Mouse (Mus musculus): ENCODE results near the gene Ttc29. TPM values are rescaled to one million over a fixed set of nuclear protein-coding genes. Genes with fewer than 3 reads are reported as not detected.
A peak's percentile ranks its signal among the peaks of the same experiment; 100 is the strongest.

Ttc29 gene
- polyA plus RNA-seq, 1 experiment from 2014 or later = not detected

DNA sequence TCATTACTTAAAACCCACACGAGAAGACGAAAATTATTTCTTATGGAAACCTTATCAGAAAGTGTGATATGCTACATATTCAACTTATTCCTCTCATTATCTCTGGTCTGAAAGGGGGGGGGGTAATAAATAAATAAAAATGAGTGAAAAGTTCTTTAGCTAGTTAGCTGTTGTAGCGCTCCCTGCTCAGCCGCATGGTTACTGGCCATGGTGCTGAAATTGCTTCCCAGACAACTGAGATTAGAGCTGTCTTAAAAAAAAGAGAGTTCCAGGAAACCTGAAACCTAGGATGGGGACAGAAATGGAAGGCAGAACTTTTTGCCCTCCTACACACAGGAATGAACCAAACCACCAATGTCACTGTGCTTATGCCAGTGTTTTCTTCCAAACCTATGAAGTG is 218.3 kb downstream of the Ttc29 start:
- Histone ChIP-seq H3K4me1 (peaks cover 30% of the 10 kb centered on the region), H3K9me3 (replicated peaks) (no peaks in the 10 kb centered on the region), H3K36me3 (no peaks in the 10 kb centered on the region), H3K27me3 (ENCODE audit: low read depth, poor library complexity, severe bottlenecking) (peaks cover 100% of the 10 kb centered on the region), H3K27ac (replicated peaks) (no peak overlapping the region), H3K4me3 (no peak overlapping the region)
- WGBS = 5% methylated on average over 4 of the region's 4 CpGs
- peak; percentile 62 for DNase-seq (ENCODE audit: low spot score)

GRCm38 (mm10) chr8:78432451-78432850 is 219.4 kb downstream of the Ttc29 start:
- Histone ChIP-seq H3K9me3 (replicated peaks) (no peaks in the 10 kb centered on the region), H3K36me3 (no peaks in the 10 kb centered on the region), H3K4me3 (no peak overlapping the region), H3K4me1 (peaks cover 31% of the 10 kb centered on the region), H3K27me3 (ENCODE audit: low read depth, poor library complexity, severe bottlenecking) (peaks cover 100% of the 10 kb centered on the region), H3K27ac (replicated peaks) (no peak overlapping the region)
- 13% methylated on average over 1 of the region's 1 CpGs for WGBS
- DNase-seq (ENCODE audit: low spot score) = no peak

DNA sequence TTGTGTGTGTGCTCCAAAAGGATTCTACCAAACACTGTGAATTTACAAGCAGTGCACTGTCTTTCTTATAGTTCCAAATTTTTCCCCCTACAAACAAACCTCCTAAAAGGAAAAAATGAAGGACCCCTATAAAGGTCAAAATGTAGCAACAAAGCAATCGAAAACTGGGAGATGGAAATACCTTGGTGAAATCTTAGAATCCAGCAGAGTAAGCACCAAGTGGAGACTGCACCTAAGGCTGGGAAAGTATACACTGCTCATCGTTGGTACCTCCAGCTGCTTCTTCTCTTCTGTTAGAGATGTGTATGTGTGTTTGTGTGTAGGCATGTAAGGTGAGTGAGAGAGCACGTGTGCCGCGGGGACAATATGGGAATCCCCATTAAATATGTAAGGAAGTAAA is 220.2 kb downstream of the Ttc29 start:
- Histone ChIP-seq H3K9me3 (replicated peaks) (no peaks in the 10 kb centered on the region), H3K36me3 (no peaks in the 10 kb centered on the region), H3K27me3 (ENCODE audit: low read depth, poor library complexity, severe bottlenecking) (peaks cover 100% of the 10 kb centered on the region), H3K4me3 (no peak overlapping the region), H3K27ac (replicated peaks) (no peak overlapping the region), H3K4me1 (peaks cover 37% of the 10 kb centered on the region)
- WGBS = 9% methylated on average over 5 of the region's 5 CpGs
- no peak for DNase-seq (ENCODE audit: low spot score)

DNA sequence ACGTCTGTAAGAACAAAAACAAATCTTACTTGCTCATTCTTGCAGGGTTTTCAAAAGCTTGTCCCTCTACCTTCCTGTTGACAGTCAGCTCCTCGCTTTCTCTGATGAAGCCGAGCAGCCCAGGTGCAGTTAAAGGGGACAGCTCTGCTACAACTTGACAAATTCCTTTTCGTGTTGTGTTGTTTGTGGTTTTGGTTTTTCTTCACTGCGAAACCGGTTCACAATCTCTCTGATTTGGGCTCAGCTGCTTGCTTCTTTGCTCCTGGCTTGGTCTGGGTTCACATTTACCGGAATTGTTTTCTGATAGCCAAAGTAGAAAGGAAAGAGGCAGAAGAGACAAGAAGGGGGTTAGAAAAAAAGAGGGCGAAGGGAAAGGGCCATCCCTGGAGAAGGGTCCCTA is 221.2 kb downstream of the Ttc29 start:
- no peaks in the 10 kb centered on the region for H3K9me3 ChIP-seq (replicated peaks)
- H3K4me1 ChIP-seq = peaks cover 38% of the 10 kb centered on the region
- WGBS = 3% methylated on average over 8 of the region's 8 CpGs
- H3K4me3 ChIP-seq = peak overlapping the region; percentile 53; the same call in 1 of the 2 replicates
- no peaks in the 10 kb centered on the region for H3K36me3 ChIP-seq
- no peak overlapping the region for H3K27ac ChIP-seq (replicated peaks)
- peak; percentile 17 for DNase-seq (ENCODE audit: low spot score)
- H3K27me3 ChIP-seq (ENCODE audit: low read depth, poor library complexity, severe bottlenecking) = peaks cover 100% of the 10 kb centered on the region

GRCm38 (mm10) chr8:78434823-78435623 is 221.9 kb downstream of the Ttc29 start:
- H3K27me3 ChIP-seq (ENCODE audit: low read depth, poor library complexity, severe bottlenecking) = peaks cover 100% of the 10 kb centered on the region
- H3K9me3 ChIP-seq (replicated peaks) = no peaks in the 10 kb centered on the region
- peak overlapping the region; percentile 53; the same call in 1 of the 2 replicates for H3K4me3 ChIP-seq
- under 1% methylated on average over 62 of the region's 62 CpGs for WGBS
- no peak overlapping the region for H3K27ac ChIP-seq (replicated peaks)
- H3K4me1 ChIP-seq = peaks cover 38% of the 10 kb centered on the region
- peak; percentile 56 for DNase-seq (ENCODE audit: low spot score)
- no peaks in the 10 kb centered on the region for H3K36me3 ChIP-seq

DNA sequence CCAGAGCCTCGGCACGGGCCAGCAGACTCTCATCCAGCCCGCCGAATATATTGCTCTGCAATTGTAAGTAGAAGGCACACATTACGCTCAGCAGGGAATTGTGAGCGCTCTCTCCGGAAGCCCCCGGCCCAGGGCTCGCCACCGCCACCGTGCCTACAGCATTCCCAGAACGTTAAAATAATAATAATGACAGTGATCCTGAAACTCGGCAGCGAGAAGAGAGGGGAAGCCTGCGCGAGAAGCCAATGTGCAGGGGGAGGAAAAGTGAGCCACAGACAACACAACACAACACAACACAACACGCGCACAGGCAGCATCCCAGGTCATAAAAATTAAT is 222.5 kb downstream of the Ttc29 start:
- under 1% methylated on average over 18 of the region's 18 CpGs for WGBS
- Histone ChIP-seq H3K36me3 (no peaks in the 10 kb centered on the region), H3K4me1 (peaks cover 38% of the 10 kb centered on the region), H3K27ac (replicated peaks) (no peak overlapping the region), H3K27me3 (ENCODE audit: low read depth, poor library complexity, severe bottlenecking) (peaks cover 100% of the 10 kb centered on the region), H3K4me3 (peak overlapping the region; percentile 53), H3K9me3 (replicated peaks) (no peaks in the 10 kb centered on the region)
- no peak for DNase-seq (ENCODE audit: low spot score)

DNA sequence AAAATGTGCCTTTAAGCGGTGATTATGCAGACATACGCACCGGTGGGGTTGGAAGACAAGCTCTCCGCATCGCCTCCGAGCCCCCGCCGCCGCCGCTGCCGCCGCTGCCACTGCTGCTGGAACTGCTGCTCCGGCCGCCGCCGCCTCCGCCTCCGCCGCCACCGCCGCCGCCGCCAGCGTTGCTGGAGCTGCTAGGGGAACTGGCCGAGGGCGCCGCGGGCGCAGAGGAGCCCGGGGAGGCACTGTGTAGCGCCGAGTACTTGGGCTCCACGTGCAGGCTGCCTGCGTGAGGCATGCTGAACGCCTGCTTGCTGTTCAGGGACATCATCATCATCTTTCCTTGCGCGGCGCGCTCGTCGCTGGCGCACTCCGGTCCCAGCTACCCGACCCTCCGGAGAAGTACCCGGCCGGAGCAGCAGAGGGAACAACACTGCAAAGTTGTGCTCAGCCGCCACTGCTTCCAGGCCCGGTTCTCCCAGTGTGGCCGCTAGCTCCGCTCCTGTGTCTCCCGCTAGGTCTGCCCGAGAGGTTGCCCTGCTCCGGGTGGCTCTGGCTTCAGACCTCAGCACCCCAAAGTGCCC is 223.1 kb downstream of the Ttc29 start, which contains the start of gene Pou4f2:
Pou4f2 (minus strand) TSS at position 575 of the 581 bp plus-strand sequence.
- H3K4me3 ChIP-seq = peak within 1 kb of the TSS; percentile 53
- DNase-seq (ENCODE audit: low spot score) = peak; percentile 72
- WGBS = under 1% methylated on average over 54 of the region's 54 CpGs
- H3K27ac ChIP-seq (replicated peaks) = no peak within 1 kb of the TSS
- no peaks in the 10 kb centered on the region for H3K9me3 ChIP-seq (replicated peaks)
- H3K27me3 ChIP-seq (ENCODE audit: low read depth, poor library complexity, severe bottlenecking) = peaks cover 100% of the 10 kb centered on the region
- H3K4me1 ChIP-seq = peaks cover 38% of the 10 kb centered on the region
- H3K36me3 ChIP-seq = no peaks in the 10 kb centered on the region

DNA sequence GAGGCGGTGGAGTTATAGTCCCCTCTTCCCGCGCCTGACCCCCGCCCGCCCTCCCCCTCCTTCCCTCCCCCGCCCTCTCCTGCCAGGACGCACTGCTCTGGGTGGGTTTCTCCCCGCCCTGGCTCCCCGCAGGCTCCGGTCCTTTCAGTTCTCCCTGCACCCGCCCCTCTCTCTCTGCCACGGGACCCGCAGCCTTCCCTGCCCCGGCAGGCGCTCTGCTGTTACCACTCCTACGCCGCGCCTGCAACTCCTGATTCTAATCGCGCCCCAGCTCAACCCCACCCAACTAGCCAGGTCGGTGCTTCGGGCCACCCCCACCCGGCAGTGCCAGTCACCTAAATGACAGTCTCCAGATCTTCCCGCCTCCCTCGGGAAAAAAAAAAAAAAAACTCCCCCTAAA is 223.6 kb downstream of the Ttc29 start:
- WGBS = under 1% methylated on average over 24 of the region's 25 CpGs
- Histone ChIP-seq H3K36me3 (no peaks in the 10 kb centered on the region), H3K27ac (replicated peaks) (no peak overlapping the region), H3K9me3 (replicated peaks) (no peaks in the 10 kb centered on the region), H3K27me3 (ENCODE audit: low read depth, poor library complexity, severe bottlenecking) (peaks cover 100% of the 10 kb centered on the region), H3K4me1 (peaks cover 38% of the 10 kb centered on the region), H3K4me3 (peak overlapping the region; percentile 53)
- DNase-seq (ENCODE audit: low spot score) = no peak

GRCm38 (mm10) chr8:78437140-78438045 is 224.3 kb downstream of the Ttc29 start:
- Histone ChIP-seq H3K27ac (replicated peaks) (no peak overlapping the region), H3K36me3 (no peaks in the 10 kb centered on the region), H3K9me3 (replicated peaks) (no peaks in the 10 kb centered on the region), H3K27me3 (ENCODE audit: low read depth, poor library complexity, severe bottlenecking) (peaks cover 100% of the 10 kb centered on the region), H3K4me3 (peak overlapping the region; percentile 53), H3K4me1 (peaks cover 38% of the 10 kb centered on the region)
- 1% methylated on average over 32 of the region's 32 CpGs for WGBS
- DNase-seq (ENCODE audit: low spot score) = peak; percentile 51

DNA sequence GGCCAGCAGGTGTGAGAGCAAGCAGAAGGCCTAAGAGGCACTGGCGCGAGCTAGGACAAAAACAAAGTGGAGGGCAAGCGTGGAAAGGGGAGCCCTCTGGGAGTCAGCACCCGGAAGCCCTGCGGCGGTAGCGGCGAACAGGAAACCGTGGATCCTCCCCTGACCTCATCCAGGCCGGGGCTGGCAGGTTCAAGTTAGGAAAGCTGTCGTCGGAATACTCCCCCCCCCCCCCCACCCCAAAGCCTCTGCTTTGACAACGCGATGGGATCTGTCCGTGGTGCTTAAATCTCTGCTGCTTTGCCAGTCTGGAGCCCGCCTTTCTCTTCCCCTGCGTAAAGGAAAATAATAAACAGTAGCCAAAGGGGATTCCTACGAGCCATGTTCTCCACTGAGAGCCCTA is 225.0 kb downstream of the Ttc29 start:
- Histone ChIP-seq H3K27me3 (ENCODE audit: low read depth, poor library complexity, severe bottlenecking) (peaks cover 100% of the 10 kb centered on the region), H3K4me3 (peak overlapping the region; percentile 53)
- under 1% methylated on average over 18 of the region's 18 CpGs for WGBS

GRCm38 (mm10) chr8:78442781-78443180 is 229.7 kb downstream of the Ttc29 start:
- WGBS = 88% methylated on average over 1 of the region's 1 CpGs
- Histone ChIP-seq H3K4me1 (peaks cover 6% of the 10 kb centered on the region), H3K4me3 (no peak overlapping the region), H3K27me3 (ENCODE audit: low read depth, poor library complexity, severe bottlenecking) (peaks cover 57% of the 10 kb centered on the region), H3K9me3 (replicated peaks) (no peaks in the 10 kb centered on the region), H3K27ac (replicated peaks) (no peak overlapping the region), H3K36me3 (no peaks in the 10 kb centered on the region)
- no peak for DNase-seq (ENCODE audit: low spot score)

More for the DNA sequence above, 225.0 kb downstream of the Ttc29 start:
- DNase-seq (ENCODE audit: low spot score) = peak; percentile 60
- Histone ChIP-seq H3K36me3 (no peaks in the 10 kb centered on the region), H3K9me3 (replicated peaks) (no peaks in the 10 kb centered on the region), H3K4me1 (peaks cover 38% of the 10 kb centered on the region), H3K27ac (replicated peaks) (no peak overlapping the region)

All from midbrain, embryonic 10.5 days (tissue).